Mouse (Mus musculus): Measurements from ENCODE around the gene Notch3. TPM values are rescaled to one million over a fixed set of nuclear protein-coding genes. Genes with fewer than 3 reads are reported as not detected.

Notch3 gene
- polyA plus RNA-seq, 1 experiment from 2014 or later = 8.1 TPM

- ATAC-seq (ENCODE audit: low FRiP score) (no peak), DNase-seq (ENCODE audit: low spot score) (no peak)
- H3K27ac ChIP-seq = no peak overlapping the region
- WGBS = 85% methylated on average over 2 of the region's 2 CpGs
- no peak overlapping the region for H3K9ac ChIP-seq
- no peaks in the 10 kb centered on the region for H3K36me3 ChIP-seq (replicated peaks; ENCODE audit: control insufficient read depth, insufficient read depth)
- no peaks in the 10 kb centered on the region for H3K4me1 ChIP-seq (replicated peaks; ENCODE audit: control insufficient read depth, insufficient read depth, low read length)
- H3K27me3 ChIP-seq (ENCODE audit: control insufficient read depth, insufficient read depth, low read length) = no peaks in the 10 kb centered on the region
- no peak overlapping the region for H3K4me2 ChIP-seq (replicated peaks)
- no peaks in the 10 kb centered on the region for H3K9me3 ChIP-seq (ENCODE audit: control insufficient read depth, low read length)
- no peak overlapping the region for H3K4me3 ChIP-seq (replicated peaks; ENCODE audit: low read length)
Observed at GRCm38 (mm10) chr17:32172485-32172884, 5.8 kb upstream of the Notch3 start.

- Histone ChIP-seq H3K9me3 (ENCODE audit: control insufficient read depth, low read length) (no peaks in the 10 kb centered on the region), H3K36me3 (replicated peaks; ENCODE audit: control insufficient read depth, insufficient read depth) (no peaks in the 10 kb centered on the region), H3K9ac (no peak overlapping the region), H3K27me3 (ENCODE audit: control insufficient read depth, insufficient read depth, low read length) (no peaks in the 10 kb centered on the region), H3K27ac (no peak overlapping the region), H3K4me1 (replicated peaks; ENCODE audit: control insufficient read depth, insufficient read depth, low read length) (peaks cover 13% of the 10 kb centered on the region), H3K4me3 (replicated peaks; ENCODE audit: low read length) (no peak overlapping the region), H3K4me2 (replicated peaks) (no peak overlapping the region)
- ATAC-seq (ENCODE audit: low FRiP score) (no peak), DNase-seq (ENCODE audit: low spot score) (no peak)
- 80% methylated on average over 4 of the region's 4 CpGs for WGBS
Observed at GRCm38 (mm10) chr17:32169518-32170225, 3.0 kb upstream of the Notch3 start.

GRCm38 (mm10) chr17:32165803-32166595 is 653 bp downstream of the Notch3 start:
- Histone ChIP-seq H3K4me3 (replicated peaks; ENCODE audit: low read length) (peak overlapping the region; percentile 47), H3K27me3 (ENCODE audit: control insufficient read depth, insufficient read depth, low read length) (no peaks in the 10 kb centered on the region), H3K9me3 (ENCODE audit: control insufficient read depth, low read length) (no peaks in the 10 kb centered on the region), H3K27ac (peak overlapping the region; percentile 83), H3K4me2 (replicated peaks) (peak overlapping the region; percentile 92), H3K4me1 (replicated peaks; ENCODE audit: control insufficient read depth, insufficient read depth, low read length) (peaks cover 19% of the 10 kb centered on the region), H3K9ac (peak overlapping the region; percentile 73), H3K36me3 (replicated peaks; ENCODE audit: control insufficient read depth, insufficient read depth) (no peaks in the 10 kb centered on the region)
- under 1% methylated on average over 33 of the region's 43 CpGs for WGBS
- DNase-seq (ENCODE audit: low spot score) (peak; percentile 85), ATAC-seq (ENCODE audit: low FRiP score) (peak; percentile 59)

- Histone ChIP-seq H3K36me3 (replicated peaks; ENCODE audit: control insufficient read depth, insufficient read depth) (no peaks in the 10 kb centered on the region), H3K27me3 (ENCODE audit: control insufficient read depth, insufficient read depth, low read length) (no peaks in the 10 kb centered on the region), H3K4me1 (replicated peaks; ENCODE audit: control insufficient read depth, insufficient read depth, low read length) (peaks cover 19% of the 10 kb centered on the region), H3K4me2 (replicated peaks) (peak overlapping the region; percentile 92), H3K9me3 (ENCODE audit: control insufficient read depth, low read length) (no peaks in the 10 kb centered on the region), H3K9ac (peak overlapping the region; percentile 73), H3K4me3 (replicated peaks; ENCODE audit: low read length) (peak overlapping the region; percentile 47), H3K27ac (peak overlapping the region; percentile 83)
- DNase-seq (ENCODE audit: low spot score) = no peak
- ATAC-seq (ENCODE audit: low FRiP score) = peak; percentile 66
- WGBS = 7% methylated on average over 9 of the region's 9 CpGs
Observed at GRCm38 (mm10) chr17:32165266-32165802, 1.3 kb downstream of the Notch3 start.

- DNase-seq (ENCODE audit: low spot score) (no peak), ATAC-seq (ENCODE audit: low FRiP score) (no peak)
- Histone ChIP-seq H3K36me3 (replicated peaks; ENCODE audit: control insufficient read depth, insufficient read depth) (no peaks in the 10 kb centered on the region), H3K4me3 (replicated peaks; ENCODE audit: low read length) (no peak overlapping the region), H3K4me1 (replicated peaks; ENCODE audit: control insufficient read depth, insufficient read depth, low read length) (peaks cover 19% of the 10 kb centered on the region), H3K27ac (peak overlapping the region; percentile 57; the same call in 1 of the 2 replicates), H3K9me3 (ENCODE audit: control insufficient read depth, low read length) (no peaks in the 10 kb centered on the region), H3K9ac (no peak overlapping the region), H3K4me2 (replicated peaks) (peak overlapping the region; percentile 92), H3K27me3 (ENCODE audit: control insufficient read depth, insufficient read depth, low read length) (no peaks in the 10 kb centered on the region)
Observed at GRCm38 (mm10) chr17:32164780-32165179, 1.9 kb downstream of the Notch3 start.

GRCm38 (mm10) chr17:32163910-32164650 is 2.6 kb downstream of the Notch3 start:
- Histone ChIP-seq H3K36me3 (replicated peaks; ENCODE audit: control insufficient read depth, insufficient read depth) (no peaks in the 10 kb centered on the region), H3K27me3 (ENCODE audit: control insufficient read depth, insufficient read depth, low read length) (no peaks in the 10 kb centered on the region), H3K4me3 (replicated peaks; ENCODE audit: low read length) (no peak overlapping the region), H3K4me1 (replicated peaks; ENCODE audit: control insufficient read depth, insufficient read depth, low read length) (peaks cover 19% of the 10 kb centered on the region), H3K9me3 (ENCODE audit: control insufficient read depth, low read length) (no peaks in the 10 kb centered on the region), H3K9ac (no peak overlapping the region), H3K27ac (peak overlapping the region; percentile 57; the same call in 1 of the 2 replicates), H3K4me2 (replicated peaks) (peak overlapping the region; percentile 9; the same call in 1 of the 2 replicates)
- DNase-seq (ENCODE audit: low spot score) (no peak), ATAC-seq (ENCODE audit: low FRiP score) (no peak)
- 51% methylated on average over 6 of the region's 6 CpGs for WGBS

GRCm38 (mm10) chr17:32162112-32162850 is 4.4 kb downstream of the Notch3 start:
- Histone ChIP-seq H3K27me3 (ENCODE audit: control insufficient read depth, insufficient read depth, low read length) (no peaks in the 10 kb centered on the region), H3K4me2 (replicated peaks) (peak overlapping the region; percentile 97), H3K27ac (peak overlapping the region; percentile 33; the same call in 1 of the 2 replicates), H3K9me3 (ENCODE audit: control insufficient read depth, low read length) (no peaks in the 10 kb centered on the region), H3K4me1 (replicated peaks; ENCODE audit: control insufficient read depth, insufficient read depth, low read length) (peaks cover 19% of the 10 kb centered on the region), H3K4me3 (replicated peaks; ENCODE audit: low read length) (peak overlapping the region; percentile 57), H3K9ac (peak overlapping the region; percentile 70), H3K36me3 (replicated peaks; ENCODE audit: control insufficient read depth, insufficient read depth) (peaks cover 6% of the 10 kb centered on the region; the same call in 1 of the 2 replicates)
- 2% methylated on average over 58 of the region's 58 CpGs for WGBS
- ATAC-seq (ENCODE audit: low FRiP score) (peak; percentile 31), DNase-seq (ENCODE audit: low spot score) (peak; percentile 70)

GRCm38 (mm10) chr17:32160882-32161281 is 5.8 kb downstream of the Notch3 start:
- no peaks in the 10 kb centered on the region for H3K9me3 ChIP-seq (ENCODE audit: control insufficient read depth, low read length)
- 77% methylated on average over 4 of the region's 4 CpGs for WGBS
- peaks cover 14% of the 10 kb centered on the region; the same call in 1 of the 2 replicates for H3K4me1 ChIP-seq (replicated peaks; ENCODE audit: control insufficient read depth, insufficient read depth, low read length)

More at GRCm38 (mm10) chr17:32160882-32161281, 5.8 kb downstream of the Notch3 start:
- peaks cover 6% of the 10 kb centered on the region; the same call in 1 of the 2 replicates for H3K36me3 ChIP-seq (replicated peaks; ENCODE audit: control insufficient read depth, insufficient read depth)
- DNase-seq (ENCODE audit: low spot score) = no peak
- no peaks in the 10 kb centered on the region for H3K27me3 ChIP-seq (ENCODE audit: control insufficient read depth, insufficient read depth, low read length)
- H3K4me2 ChIP-seq (replicated peaks) = no peak overlapping the region
- H3K4me3 ChIP-seq (replicated peaks; ENCODE audit: low read length) = no peak overlapping the region
- ATAC-seq (ENCODE audit: low FRiP score) = no peak
- no peak overlapping the region for H3K27ac ChIP-seq
- H3K9ac ChIP-seq = no peak overlapping the region
